Mouse (Mus musculus) hindbrain, embryonic 16.5 days (tissue): ENCODE results near the gene Pip5k1c. TPM values are rescaled to one million over a fixed set of nuclear protein-coding genes. Genes with fewer than 3 reads are reported as not detected.

Experiments
- ATAC-seq: fragments of 200-750 bp; cut with Nextera tagmentation; 2 replicates; pipeline ENCODE4 v1.8.0; 2017; ENCODE audit warnings: moderate TSS enrichment, moderate library complexity
- H3K27ac ChIP-seq: fragments of 300-500 bp; sonication (generic); 2 replicates; pipeline ENCODE4 v1.5.1; 2014; ENCODE audit warnings: low read depth, mild to moderate bottlenecking, control low read depth, low read length, moderate library complexity
- H3K27me3 ChIP-seq: fragments of 300-500 bp; sonication (generic); replicated peaks from 2 replicates; pipeline ENCODE4 v1.6.1; 2014; ENCODE audit warnings: low read length; ENCODE audit not compliant: control insufficient read depth, insufficient read depth
- H3K36me3 ChIP-seq: fragments of 300-500 bp; sonication (generic); 2 replicates; pipeline ENCODE4 v1.6.1; 2014; ENCODE audit warnings: mild to moderate bottlenecking, low read length, moderate library complexity, mixed read lengths; ENCODE audit not compliant: control insufficient read depth, insufficient read depth
- H3K4me1 ChIP-seq: fragments of 300-500 bp; sonication (generic); 2 replicates; pipeline ENCODE4 v1.6.1; 2014; ENCODE audit warnings: low read depth, low read length; ENCODE audit not compliant: control insufficient read depth, insufficient read depth
- H3K4me2 ChIP-seq: fragments of 300-500 bp; sonication (generic); 2 replicates; pipeline ENCODE4 v1.6.1; 2014; ENCODE audit warnings: mild to moderate bottlenecking, low read length, control low read depth, moderate library complexity
- H3K4me3 ChIP-seq: fragments of 300-500 bp; sonication (generic); 2 replicates; pipeline ENCODE4 v1.5.1; 2014; ENCODE audit warnings: mild to moderate bottlenecking, low read length, control low read depth, moderate library complexity
- H3K9ac ChIP-seq: fragments of 300-500 bp; sonication (generic); 2 replicates; pipeline ENCODE4 v1.6.1; 2014; ENCODE audit warnings: low read depth, mild to moderate bottlenecking, control low read depth, low read length, moderate library complexity
- H3K9me3 ChIP-seq: fragments of 300-500 bp; sonication (generic); 2 replicates; pipeline ENCODE4 v1.6.1; 2014; ENCODE audit warnings: mild to moderate bottlenecking, low read length, moderate library complexity; ENCODE audit not compliant: control insufficient read depth
- WGBS: fragments of 180-500 bp; shearing (Covaris S2); extraction: QIAGEN DNeasy Blood & Tissue Kit; methylation state at CpG from one replicate; pipeline ENCODE4 v1.1.7; 2014; 5-methylcytosine and 5-hydroxymethylcytosine counted together
- polyA plus RNA-seq: library from polyadenylated mRNA; unstranded; fragments of >200 nt; fragmentation: Nextera tagmentation; extraction: Ambion mirVana; gene quantifications from 2 replicates; pipeline ENCODE4 v1.2.1, GENCODE M21; 2015

Gene Pip5k1c
- polyA plus RNA-seq, 1 experiment from 2014 or later = 128 TPM

DNA sequence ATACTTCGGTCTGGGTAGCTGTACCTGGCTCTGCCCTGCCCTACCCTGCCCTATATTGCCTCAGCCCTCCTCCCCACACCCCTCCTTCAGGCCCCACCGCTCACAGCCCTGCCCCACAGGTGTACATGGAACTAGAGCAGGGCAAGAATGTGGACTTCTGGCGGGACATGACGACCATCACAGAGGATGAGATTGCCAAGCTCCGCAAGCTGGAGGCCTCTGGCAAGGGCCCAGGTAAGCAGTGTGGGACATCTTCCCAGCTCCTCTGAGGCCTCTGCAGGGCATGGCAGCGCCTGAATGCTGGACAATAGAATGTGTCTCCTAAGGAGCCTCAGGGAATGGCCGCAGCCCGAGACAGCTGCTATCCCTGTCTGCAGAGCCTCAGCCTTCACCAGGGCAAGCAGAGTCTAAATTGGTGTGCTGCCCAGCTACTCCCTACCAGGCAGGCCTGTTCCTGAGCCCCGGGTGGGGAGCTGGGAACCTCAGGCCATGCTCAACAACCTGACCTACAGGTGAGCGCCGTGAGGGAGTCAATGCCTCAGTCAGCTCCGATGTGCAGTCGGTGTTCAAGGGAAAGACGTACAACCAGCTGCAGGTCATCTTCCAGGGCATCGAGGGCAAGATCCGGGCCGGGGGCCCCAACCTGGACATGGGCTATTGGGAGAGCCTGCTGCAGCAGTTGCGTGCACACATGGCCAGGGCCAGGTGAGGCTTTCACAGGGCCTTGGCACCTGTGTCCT, 31.2 kb downstream of the Pip5k1c start:
- no peak overlapping the region for H3K4me3 ChIP-seq
- no peaks in the 10 kb centered on the region for H3K9me3 ChIP-seq
- ATAC-seq = no peak
- no peak overlapping the region for H3K9ac ChIP-seq
- H3K27ac ChIP-seq = no peak overlapping the region
- H3K27me3 ChIP-seq = no peaks in the 10 kb centered on the region
- WGBS = 93% methylated on average over 18 of the region's 18 CpGs
- peaks cover 45% of the 10 kb centered on the region for H3K36me3 ChIP-seq
- H3K4me2 ChIP-seq = no peak overlapping the region
- peaks cover 20% of the 10 kb centered on the region for H3K4me1 ChIP-seq

DNA sequence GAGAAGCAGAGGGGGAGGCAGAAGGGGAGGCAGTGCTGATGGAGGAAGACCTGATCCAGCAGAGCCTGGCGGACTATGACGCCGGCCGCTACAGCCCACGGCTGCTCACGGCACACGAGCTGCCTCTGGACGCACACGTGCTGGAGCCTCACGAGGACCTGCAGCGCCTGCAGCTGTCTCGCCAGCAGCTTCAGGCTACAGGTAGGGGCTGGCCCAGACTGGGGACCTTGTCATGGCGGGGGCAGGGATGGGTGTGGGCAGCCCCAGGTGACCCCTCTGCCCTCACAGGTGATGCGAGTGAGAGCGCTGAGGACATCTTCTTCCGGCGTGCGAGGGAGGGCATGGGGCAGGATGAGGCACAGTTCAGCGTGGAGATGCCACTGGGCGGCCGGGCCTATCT, 32.4 kb downstream of the Pip5k1c start:
- Histone ChIP-seq H3K4me2 (no peak overlapping the region), H3K9me3 (no peaks in the 10 kb centered on the region), H3K4me1 (peaks cover 11% of the 10 kb centered on the region), H3K36me3 (peaks cover 45% of the 10 kb centered on the region), H3K9ac (no peak overlapping the region), H3K27me3 (no peaks in the 10 kb centered on the region), H3K27ac (no peak overlapping the region), H3K4me3 (no peak overlapping the region)
- 94% methylated on average over 21 of the region's 21 CpGs for WGBS
- ATAC-seq = no peak

DNA sequence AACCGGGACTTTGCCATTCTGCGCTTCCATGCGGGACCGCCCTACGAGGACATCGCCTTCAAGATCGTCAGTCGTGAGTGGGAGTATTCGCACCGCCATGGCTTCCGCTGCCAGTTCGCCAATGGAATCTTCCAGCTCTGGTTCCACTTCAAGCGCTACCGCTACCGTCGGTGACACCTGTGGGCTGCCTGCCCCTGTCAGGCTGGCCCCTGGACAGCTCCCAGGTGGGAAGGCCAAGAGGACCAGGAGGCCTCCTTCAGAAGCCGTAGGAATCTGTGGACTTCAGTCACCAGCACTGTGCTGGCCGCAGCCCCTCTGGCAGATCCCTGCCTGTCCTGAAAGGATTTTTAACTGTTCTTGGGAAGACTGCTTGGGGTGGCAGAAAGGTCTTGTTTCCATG, 33.0 kb downstream of the Pip5k1c start:
- H3K27ac ChIP-seq = no peak overlapping the region
- no peak overlapping the region for H3K9ac ChIP-seq
- peaks cover 45% of the 10 kb centered on the region for H3K36me3 ChIP-seq
- peaks cover 11% of the 10 kb centered on the region for H3K4me1 ChIP-seq
- no peaks in the 10 kb centered on the region for H3K27me3 ChIP-seq
- WGBS = 91% methylated on average over 18 of the region's 18 CpGs
- no peaks in the 10 kb centered on the region for H3K9me3 ChIP-seq
- H3K4me2 ChIP-seq = no peak overlapping the region
- no peak overlapping the region for H3K4me3 ChIP-seq
- no peak for ATAC-seq

DNA sequence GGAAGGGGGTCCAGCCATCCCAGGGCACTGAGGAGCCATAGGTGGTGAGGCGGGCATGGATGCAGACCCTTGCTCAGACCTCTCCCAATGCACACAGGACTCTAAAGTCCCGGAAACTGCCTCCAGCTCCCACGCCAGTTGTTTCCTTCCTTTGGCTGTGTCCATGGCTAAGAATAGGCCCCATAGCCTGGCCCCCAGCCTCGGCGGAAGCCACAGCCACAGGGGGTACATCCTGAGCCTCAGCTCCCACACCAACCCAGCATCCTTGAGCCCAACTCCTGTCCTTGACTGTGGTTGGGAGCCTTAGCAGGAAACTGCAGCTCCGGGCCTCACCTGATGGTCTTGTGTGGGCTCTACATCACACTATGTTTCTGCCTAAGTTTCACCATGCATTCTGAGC, 34.1 kb downstream of the Pip5k1c start:
- WGBS = 72% methylated on average over 6 of the region's 6 CpGs
- Histone ChIP-seq H3K9me3 (no peaks in the 10 kb centered on the region), H3K27me3 (no peaks in the 10 kb centered on the region), H3K4me2 (no peak overlapping the region), H3K4me3 (no peak overlapping the region), H3K4me1 (peaks cover 7% of the 10 kb centered on the region), H3K36me3 (peaks cover 45% of the 10 kb centered on the region), H3K9ac (no peak overlapping the region), H3K27ac (0 out of 2 replicates have a peak overlapping the region, but pooled peaks have one; percentile 29)
- no peak; the same call in 1 of the 2 replicates for ATAC-seq

DNA sequence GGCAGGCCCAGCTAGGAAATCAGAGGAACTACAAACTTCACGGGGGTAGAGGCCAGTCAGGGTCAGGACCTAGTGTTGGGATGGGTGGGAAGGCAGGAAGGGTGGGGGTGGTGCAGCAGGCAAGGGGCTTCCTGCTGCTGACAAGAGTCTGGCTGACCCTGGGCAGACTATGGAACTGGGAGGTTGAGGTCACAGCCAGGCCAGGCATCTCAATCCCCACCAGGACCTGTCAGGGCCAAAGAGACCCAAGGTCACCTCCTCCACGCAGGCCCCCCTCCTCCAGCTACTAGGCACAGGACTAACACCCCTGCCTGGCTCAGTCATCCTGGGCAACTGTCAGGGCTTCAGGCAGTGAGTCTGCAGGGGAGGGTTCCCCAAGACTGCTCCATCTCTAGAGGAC, 35.2 kb downstream of the Pip5k1c start:
- no peak overlapping the region for H3K27ac ChIP-seq
- no peak overlapping the region for H3K4me2 ChIP-seq
- H3K36me3 ChIP-seq = peaks cover 40% of the 10 kb centered on the region
- 61% methylated on average over 2 of the region's 2 CpGs for WGBS
- no peak for ATAC-seq
- no peaks in the 10 kb centered on the region for H3K4me1 ChIP-seq
- no peaks in the 10 kb centered on the region for H3K9me3 ChIP-seq
- peaks cover 9% of the 10 kb centered on the region for H3K27me3 ChIP-seq
- H3K9ac ChIP-seq = no peak overlapping the region
- no peak overlapping the region for H3K4me3 ChIP-seq

DNA sequence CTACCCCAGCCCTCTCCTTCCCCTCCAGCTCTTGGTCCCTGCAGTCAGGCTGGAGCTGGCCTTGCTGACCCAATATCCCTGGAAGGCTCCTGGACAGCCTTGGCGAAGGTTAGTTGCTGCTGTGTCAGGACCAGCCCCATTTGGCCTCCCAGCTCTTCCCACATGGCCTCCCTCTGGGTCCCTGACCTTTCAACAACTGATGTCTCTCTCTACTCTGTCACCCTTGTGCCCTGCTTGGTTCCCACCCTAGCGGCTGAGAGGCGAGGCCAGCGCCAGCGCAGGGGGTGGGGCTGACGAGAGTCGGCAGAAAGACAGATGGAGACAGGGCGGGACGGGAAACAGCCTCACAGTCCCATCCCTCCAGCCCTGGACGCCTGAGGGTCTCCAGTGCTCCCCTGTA, 35.6 kb downstream of the Pip5k1c start, which contains the start of gene Tbxa2r:
Gene Tbxa2r, plus strand, starts transcription at position 346 of the 400 bp plus-strand sequence.
- ATAC-seq = no peak
- WGBS = 14% methylated on average over 9 of the region's 10 CpGs
- Histone ChIP-seq H3K4me1 (no peaks in the 10 kb centered on the region), H3K27ac (0 out of 2 replicates have a peak within 1 kb of the TSS, but pooled peaks have one; percentile 3), H3K4me2 (no peak within 1 kb of the TSS; the same call in 1 of the 2 replicates), H3K9ac (peak within 1 kb of the TSS; percentile 22), H3K36me3 (peaks cover 35% of the 10 kb centered on the region), H3K4me3 (no peak within 1 kb of the TSS), H3K27me3 (peaks cover 10% of the 10 kb centered on the region), H3K9me3 (no peaks in the 10 kb centered on the region)

DNA sequence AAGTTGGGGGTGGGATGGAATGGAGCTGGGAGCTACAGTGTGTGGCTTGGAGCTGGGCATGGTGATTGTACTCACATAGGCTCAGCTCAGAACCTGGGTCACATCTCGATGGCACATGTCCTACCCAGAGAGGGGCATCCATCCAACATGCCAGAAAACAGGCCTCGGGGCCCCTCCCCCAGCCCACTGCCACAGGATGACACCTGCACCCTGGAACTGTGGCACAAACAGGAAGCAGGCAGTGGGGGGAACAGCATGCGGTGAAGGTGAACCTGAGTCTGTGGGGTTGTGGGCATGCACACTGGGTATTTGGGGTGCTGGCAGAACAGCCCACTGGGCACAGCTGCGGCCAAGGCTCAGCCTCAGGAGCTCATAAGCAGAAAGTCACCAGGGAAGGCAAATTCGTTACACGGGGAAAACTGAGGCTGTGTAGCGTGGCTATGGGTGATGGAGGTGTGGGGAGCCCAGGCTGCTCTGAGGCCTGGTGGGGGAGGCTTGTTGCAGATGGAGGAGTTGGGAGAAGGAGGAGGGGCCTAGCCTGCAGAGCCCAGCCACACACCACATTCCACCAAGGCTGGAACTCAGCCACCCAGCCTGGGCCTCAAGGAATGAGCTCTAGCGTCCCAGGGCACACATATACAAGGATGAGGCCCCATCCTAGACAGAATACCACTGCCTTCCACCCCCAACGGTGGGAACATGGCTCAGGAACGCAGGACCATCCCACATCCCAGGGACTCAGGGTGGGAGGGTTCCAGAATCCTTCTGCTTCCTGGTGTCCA, 36.6 kb downstream of the Pip5k1c start:
- Histone ChIP-seq H3K4me2 (no peak overlapping the region), H3K27ac (no peak overlapping the region), H3K4me1 (no peaks in the 10 kb centered on the region), H3K4me3 (no peak overlapping the region), H3K36me3 (peaks cover 25% of the 10 kb centered on the region), H3K9me3 (no peaks in the 10 kb centered on the region), H3K9ac (peak overlapping the region; percentile 22; the same call in 1 of the 2 replicates), H3K27me3 (peaks cover 10% of the 10 kb centered on the region)
- no peak for ATAC-seq
- WGBS = 74% methylated on average over 10 of the region's 10 CpGs

DNA sequence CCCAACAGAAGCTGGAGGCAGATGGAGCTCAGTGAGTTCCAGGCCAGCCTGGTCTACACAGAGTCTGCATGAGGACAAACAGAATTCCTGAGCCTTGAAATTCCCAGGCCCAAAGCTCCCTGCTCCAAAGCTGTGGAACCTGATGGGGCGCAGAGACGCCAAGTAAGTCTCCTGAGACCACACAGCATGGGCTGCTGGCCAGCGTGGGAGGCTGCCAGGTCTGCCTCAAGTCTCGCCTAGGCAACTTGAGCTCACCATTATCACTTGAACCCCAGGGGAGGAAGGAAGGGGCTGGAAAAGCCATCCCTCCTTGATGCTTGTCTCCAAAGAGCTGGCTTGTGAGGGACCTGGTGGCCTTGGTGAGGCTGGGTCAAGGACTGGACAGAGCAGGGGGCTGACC, 37.2 kb downstream of the Pip5k1c start:
- no peak overlapping the region for H3K4me3 ChIP-seq
- ATAC-seq = no peak
- peaks cover 10% of the 10 kb centered on the region for H3K27me3 ChIP-seq
- H3K4me1 ChIP-seq = no peaks in the 10 kb centered on the region; the same call in 1 of the 2 replicates
- H3K9me3 ChIP-seq = no peaks in the 10 kb centered on the region
- H3K27ac ChIP-seq = no peak overlapping the region
- H3K36me3 ChIP-seq = peaks cover 19% of the 10 kb centered on the region
- H3K4me2 ChIP-seq = no peak overlapping the region
- 52% methylated on average over 4 of the region's 4 CpGs for WGBS
- H3K9ac ChIP-seq = no peak overlapping the region

DNA sequence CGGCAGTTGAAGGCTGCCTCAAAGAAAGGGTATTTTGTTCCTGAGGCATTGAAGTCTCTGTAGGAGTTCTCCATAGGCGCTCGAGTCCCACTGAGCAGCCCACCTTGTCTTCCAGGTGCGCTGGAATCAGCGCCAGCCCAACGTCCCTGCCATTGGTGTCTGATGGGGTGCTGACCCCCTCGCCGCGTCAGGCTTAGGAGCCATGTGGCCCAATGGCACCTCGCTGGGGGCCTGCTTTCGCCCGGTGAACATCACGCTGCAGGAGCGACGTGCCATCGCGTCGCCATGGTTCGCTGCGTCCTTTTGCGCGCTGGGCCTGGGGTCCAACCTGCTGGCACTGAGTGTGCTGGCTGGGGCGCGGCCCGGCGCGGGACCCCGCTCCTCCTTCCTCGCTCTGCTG, 39.5 kb downstream of the Pip5k1c start:
- 14% methylated on average over 29 of the region's 29 CpGs for WGBS
- Histone ChIP-seq H3K27me3 (peaks cover 10% of the 10 kb centered on the region), H3K9me3 (no peaks in the 10 kb centered on the region), H3K9ac (no peak overlapping the region), H3K4me2 (0 out of 2 replicates have a peak overlapping the region, but pooled peaks have one; percentile 7), H3K27ac (no peak overlapping the region), H3K4me3 (no peak overlapping the region; the same call in 1 of the 2 replicates), H3K4me1 (no peaks in the 10 kb centered on the region; the same call in 1 of the 2 replicates), H3K36me3 (no peaks in the 10 kb centered on the region)
- no peak for ATAC-seq
